Mouse (Mus musculus): ENCODE data around the gene Cebpg. TPM values are rescaled to one million over a fixed set of nuclear protein-coding genes. Genes with fewer than 3 reads are reported as not detected.
A peak's percentile ranks its signal among the peaks of the same experiment; 100 is the strongest.

Gene Cebpg
- total RNA-seq (2014; rRNA removed) (8.9 and 13.2 TPM in 2 replicates), polyA plus RNA-seq (2015; fragmentation: Nextera tagmentation; extraction: Ambion mirVana) (14.9 and 16.0 TPM in 2 replicates)

DNA sequence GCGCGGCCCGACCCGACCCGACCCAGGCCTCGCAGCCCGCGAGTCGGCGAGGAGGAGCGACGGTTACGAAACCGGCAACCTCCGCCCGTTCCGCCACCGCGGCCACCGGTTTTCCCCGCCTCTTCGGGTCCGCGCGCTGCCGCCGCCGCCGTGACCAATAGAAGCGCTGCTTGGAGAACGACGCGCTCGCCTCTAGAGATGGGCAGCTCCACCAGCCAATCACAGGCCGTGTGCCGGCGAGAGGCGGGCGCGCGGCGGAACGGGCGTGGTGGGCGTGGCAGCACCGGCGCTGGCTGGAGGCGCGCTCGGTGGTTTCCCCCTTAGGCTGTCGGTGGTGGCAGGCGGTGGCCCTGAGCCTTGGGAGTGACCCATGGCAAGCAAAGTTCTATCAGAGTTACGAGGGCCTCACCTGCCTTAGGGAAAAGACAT, at the start of gene Cebpg:
Gene Cebpg (minus strand): TSS at position 138 of the 429 bp plus-strand sequence.
- H3K4me3 ChIP-seq (ENCODE audit: low read length) = peak within 1 kb of the TSS; percentile 94
- peak within 1 kb of the TSS; percentile 95 for H3K9ac ChIP-seq (replicated peaks; ENCODE audit: low read length)
- H3K36me3 ChIP-seq (ENCODE audit: insufficient read depth, low read length) = no peaks in the 10 kb centered on the region
- H3K4me1 ChIP-seq (ENCODE audit: insufficient read depth, low read length) = peaks cover 15% of the 10 kb centered on the region; the same call in 1 of the 2 replicates
- no peaks in the 10 kb centered on the region for H3K9me3 ChIP-seq (ENCODE audit: low read length)
- peak within 1 kb of the TSS; percentile 91 for H3K27ac ChIP-seq
- no peaks in the 10 kb centered on the region for H3K27me3 ChIP-seq (ENCODE audit: insufficient read depth, low read length)
- peak; percentile 96 for DNase-seq (ENCODE audit: low spot score)
- H3K4me2 ChIP-seq (ENCODE audit: low read depth, low read length) = peak within 1 kb of the TSS; percentile 74
- no peak for TF ChIP-seq CTCF (IDR thresholded peaks at IDR 0.05; ENCODE audit: low read depth)
- peak; percentile 98 for ATAC-seq
- 1% methylated on average over 50 of the region's 53 CpGs for WGBS

DNA sequence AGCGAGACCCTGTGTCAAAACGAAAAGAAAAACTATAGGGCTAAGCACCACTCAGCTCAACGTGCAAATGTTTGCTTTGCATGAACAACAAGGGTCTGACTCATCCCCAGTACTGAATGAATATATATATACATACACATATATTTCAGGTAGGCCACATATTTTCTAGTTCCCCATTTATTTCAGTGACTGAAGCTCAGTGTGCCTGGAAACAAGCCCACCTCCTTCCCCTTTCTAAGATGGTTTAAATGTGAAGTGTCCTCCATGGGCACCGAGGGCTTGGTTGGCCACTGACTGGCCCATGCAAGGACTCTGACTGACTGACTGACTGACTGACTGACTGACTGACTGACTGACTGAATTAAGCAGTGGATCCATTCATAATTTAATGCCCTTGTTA, 43.2 kb upstream of the Cebpg start:
- Histone ChIP-seq H3K27me3 (ENCODE audit: insufficient read depth, low read length) (no peaks in the 10 kb centered on the region), H3K9me3 (ENCODE audit: low read length) (no peaks in the 10 kb centered on the region), H3K4me3 (ENCODE audit: low read length) (no peak overlapping the region), H3K4me1 (ENCODE audit: insufficient read depth, low read length) (no peaks in the 10 kb centered on the region), H3K36me3 (ENCODE audit: insufficient read depth, low read length) (no peaks in the 10 kb centered on the region), H3K9ac (replicated peaks; ENCODE audit: low read length) (no peak overlapping the region), H3K27ac (no peak overlapping the region), H3K4me2 (ENCODE audit: low read depth, low read length) (no peak overlapping the region)
- WGBS = 87% methylated on average over 4 of the region's 4 CpGs
- ATAC-seq (no peak), DNase-seq (ENCODE audit: low spot score) (no peak)
- no peak for TF ChIP-seq CTCF (IDR thresholded peaks at IDR 0.05; ENCODE audit: low read depth)

DNA sequence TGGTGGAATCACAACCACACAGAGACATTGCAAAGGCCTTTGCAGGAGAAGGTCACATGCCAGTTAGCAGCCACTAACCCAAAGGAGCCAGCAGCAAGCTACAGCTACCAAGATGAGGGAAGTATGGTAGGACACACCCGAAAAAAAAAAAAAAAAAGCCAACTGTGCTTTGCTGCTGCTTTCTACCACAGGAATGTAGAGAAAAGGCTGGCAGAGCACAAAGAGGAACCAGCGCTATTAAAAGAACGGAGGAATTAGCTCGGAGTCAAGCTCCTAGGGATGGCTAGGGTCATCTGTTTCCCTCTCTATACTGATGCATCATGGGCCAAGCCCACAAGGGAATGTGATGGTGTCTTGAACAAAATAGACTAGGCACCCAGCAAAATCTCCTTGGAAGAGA, 42.4 kb upstream of the Cebpg start:
- Histone ChIP-seq H3K4me3 (ENCODE audit: low read length) (no peak overlapping the region), H3K9me3 (ENCODE audit: low read length) (no peaks in the 10 kb centered on the region), H3K4me2 (ENCODE audit: low read depth, low read length) (no peak overlapping the region), H3K27ac (no peak overlapping the region), H3K4me1 (ENCODE audit: insufficient read depth, low read length) (no peaks in the 10 kb centered on the region), H3K36me3 (ENCODE audit: insufficient read depth, low read length) (no peaks in the 10 kb centered on the region), H3K9ac (replicated peaks; ENCODE audit: low read length) (no peak overlapping the region), H3K27me3 (ENCODE audit: insufficient read depth, low read length) (no peaks in the 10 kb centered on the region)
- DNase-seq (ENCODE audit: low spot score) (no peak), ATAC-seq (no peak)
- WGBS = 77% methylated on average over 4 of the region's 4 CpGs
- no peak for TF ChIP-seq CTCF (IDR thresholded peaks at IDR 0.05; ENCODE audit: low read depth)

DNA sequence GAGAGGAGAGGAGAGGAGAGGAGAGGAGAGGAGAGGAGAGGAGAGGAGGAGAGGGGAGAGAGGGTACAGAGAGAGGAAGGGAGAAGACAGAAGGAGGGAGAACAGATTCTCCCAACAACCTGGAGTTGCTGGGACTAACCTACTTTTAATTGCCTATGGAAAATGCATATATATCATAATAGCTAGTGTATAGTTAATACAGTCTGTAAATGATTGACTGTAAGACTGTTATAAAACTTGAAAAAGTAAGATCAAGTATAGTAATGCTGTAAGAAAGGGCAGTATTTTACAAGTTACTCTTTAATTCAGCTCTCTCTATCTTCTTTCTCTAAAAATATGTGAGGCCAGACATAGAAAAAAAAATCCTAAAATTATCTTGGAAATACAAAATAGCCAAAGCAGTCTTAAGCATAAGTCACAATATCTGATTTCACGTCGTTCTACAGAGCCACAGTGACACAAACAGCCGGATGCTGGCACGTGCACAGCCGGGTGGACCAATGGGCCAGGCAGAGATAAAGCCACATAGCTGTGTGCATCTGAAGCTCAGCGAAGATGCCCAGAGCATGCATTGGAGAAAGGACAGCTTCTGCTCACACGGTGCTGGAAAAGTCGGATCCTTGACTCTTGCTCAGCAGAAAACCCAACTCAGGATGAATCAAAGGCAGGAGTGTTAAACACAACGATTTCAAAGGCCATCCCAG, 38.8 kb upstream of the Cebpg start:
- H3K4me3 ChIP-seq (ENCODE audit: low read length) = no peak overlapping the region
- 78% methylated on average over 9 of the region's 9 CpGs for WGBS
- no peak for TF ChIP-seq CTCF (IDR thresholded peaks at IDR 0.05; ENCODE audit: low read depth)

DNA sequence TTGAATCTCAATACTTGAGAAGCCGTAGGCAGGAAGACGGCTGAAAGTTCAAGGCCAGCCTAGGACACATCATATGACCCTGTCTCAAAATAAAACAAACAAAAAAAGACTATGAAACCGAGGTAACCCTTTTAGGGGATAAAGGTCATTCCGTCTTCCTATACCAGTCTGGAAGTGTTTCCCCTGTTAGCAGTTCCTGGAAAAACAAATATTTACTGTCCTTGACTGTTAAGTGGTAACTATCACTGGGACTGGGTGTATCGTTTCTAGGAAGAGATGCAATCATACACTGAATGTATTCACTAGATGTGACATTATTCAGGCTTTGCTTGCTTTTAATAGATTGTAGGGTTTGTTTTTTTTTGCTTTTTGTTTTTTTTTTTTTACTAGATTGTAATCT, 34.2 kb upstream of the Cebpg start:
- ATAC-seq = no peak
- no peak for TF ChIP-seq CTCF (IDR thresholded peaks at IDR 0.05; ENCODE audit: low read depth)
- no peak for DNase-seq (ENCODE audit: low spot score)
- no peak overlapping the region for H3K4me3 ChIP-seq (ENCODE audit: low read length)
- H3K4me2 ChIP-seq (ENCODE audit: low read depth, low read length) = no peak overlapping the region
- H3K9ac ChIP-seq (replicated peaks; ENCODE audit: low read length) = no peak overlapping the region
- H3K9me3 ChIP-seq (ENCODE audit: low read length) = no peaks in the 10 kb centered on the region
- H3K4me1 ChIP-seq (ENCODE audit: insufficient read depth, low read length) = peaks cover 12% of the 10 kb centered on the region; the same call in 1 of the 2 replicates
- no peaks in the 10 kb centered on the region for H3K27me3 ChIP-seq (ENCODE audit: insufficient read depth, low read length)
- H3K27ac ChIP-seq = no peak overlapping the region
- 82% methylated on average over 5 of the region's 5 CpGs for WGBS
- no peaks in the 10 kb centered on the region for H3K36me3 ChIP-seq (ENCODE audit: insufficient read depth, low read length)

More for the DNA sequence above, 38.8 kb upstream of the Cebpg start:
- no peaks in the 10 kb centered on the region for H3K27me3 ChIP-seq (ENCODE audit: insufficient read depth, low read length)
- H3K9me3 ChIP-seq (ENCODE audit: low read length) = no peaks in the 10 kb centered on the region
- H3K36me3 ChIP-seq (ENCODE audit: insufficient read depth, low read length) = no peaks in the 10 kb centered on the region
- H3K9ac ChIP-seq (replicated peaks; ENCODE audit: low read length) = no peak overlapping the region
- no peak for ATAC-seq
- H3K27ac ChIP-seq = no peak overlapping the region
- no peak for DNase-seq (ENCODE audit: low spot score)
- H3K4me1 ChIP-seq (ENCODE audit: insufficient read depth, low read length) = peaks cover 3% of the 10 kb centered on the region; the same call in 1 of the 2 replicates
- no peak overlapping the region for H3K4me2 ChIP-seq (ENCODE audit: low read depth, low read length)

DNA sequence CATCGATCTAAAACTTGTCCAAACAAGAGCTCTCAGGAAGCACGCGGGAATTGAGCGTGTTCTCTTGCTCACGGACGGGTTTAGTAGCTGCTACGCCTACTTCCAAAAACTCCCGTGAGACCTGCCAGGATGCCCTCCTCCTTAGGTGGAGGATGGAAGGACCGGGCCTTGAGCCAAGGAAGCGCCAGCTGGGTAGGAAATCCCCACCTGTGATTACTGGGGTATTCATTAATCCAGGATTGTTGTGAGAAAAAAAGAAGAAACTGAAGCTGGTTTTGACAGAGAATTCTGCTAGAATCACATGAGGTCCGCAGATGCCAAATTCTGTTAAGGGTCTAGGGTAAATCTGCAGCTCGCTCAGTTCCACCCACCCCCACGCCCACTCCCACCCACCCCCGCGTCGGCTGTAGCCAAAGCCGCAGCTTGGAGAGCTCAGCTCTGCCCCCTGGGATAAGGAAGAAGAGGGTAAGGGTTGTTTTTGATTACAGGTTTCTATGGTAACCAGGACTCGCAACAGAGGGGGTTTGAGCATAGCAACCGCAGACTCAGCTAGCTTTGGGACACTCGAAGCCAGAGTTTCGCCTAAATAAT, 30.0 kb upstream of the Cebpg start:
- peak; percentile 75 for DNase-seq (ENCODE audit: low spot score)
- no peak overlapping the region for H3K27ac ChIP-seq
- H3K36me3 ChIP-seq (ENCODE audit: insufficient read depth, low read length) = no peaks in the 10 kb centered on the region
- H3K4me3 ChIP-seq (ENCODE audit: low read length) = peak overlapping the region; percentile 23
- WGBS = under 1% methylated on average over 21 of the region's 21 CpGs
- H3K9ac ChIP-seq (replicated peaks; ENCODE audit: low read length) = 0 out of 2 replicates have a peak overlapping the region, but pooled peaks have one; percentile 13
- H3K4me1 ChIP-seq (ENCODE audit: insufficient read depth, low read length) = peaks cover 9% of the 10 kb centered on the region; the same call in 1 of the 2 replicates
- H3K9me3 ChIP-seq (ENCODE audit: low read length) = no peaks in the 10 kb centered on the region
- no peaks in the 10 kb centered on the region for H3K27me3 ChIP-seq (ENCODE audit: insufficient read depth, low read length)
- H3K4me2 ChIP-seq (ENCODE audit: low read depth, low read length) = peak overlapping the region; percentile 56
- TF ChIP-seq CTCF (IDR thresholded peaks at IDR 0.05; ENCODE audit: low read depth) = peak; percentile 42
- peak; percentile 72 for ATAC-seq
